Mouse (Mus musculus): Measurements from ENCODE around the gene Nacc1.
"Not testable (repeated sequence)": the region's sequence is repeated elsewhere in the genome, so short reads cannot be mapped to it uniquely, and the experiment has no call there.

Nacc1 gene

DNA sequence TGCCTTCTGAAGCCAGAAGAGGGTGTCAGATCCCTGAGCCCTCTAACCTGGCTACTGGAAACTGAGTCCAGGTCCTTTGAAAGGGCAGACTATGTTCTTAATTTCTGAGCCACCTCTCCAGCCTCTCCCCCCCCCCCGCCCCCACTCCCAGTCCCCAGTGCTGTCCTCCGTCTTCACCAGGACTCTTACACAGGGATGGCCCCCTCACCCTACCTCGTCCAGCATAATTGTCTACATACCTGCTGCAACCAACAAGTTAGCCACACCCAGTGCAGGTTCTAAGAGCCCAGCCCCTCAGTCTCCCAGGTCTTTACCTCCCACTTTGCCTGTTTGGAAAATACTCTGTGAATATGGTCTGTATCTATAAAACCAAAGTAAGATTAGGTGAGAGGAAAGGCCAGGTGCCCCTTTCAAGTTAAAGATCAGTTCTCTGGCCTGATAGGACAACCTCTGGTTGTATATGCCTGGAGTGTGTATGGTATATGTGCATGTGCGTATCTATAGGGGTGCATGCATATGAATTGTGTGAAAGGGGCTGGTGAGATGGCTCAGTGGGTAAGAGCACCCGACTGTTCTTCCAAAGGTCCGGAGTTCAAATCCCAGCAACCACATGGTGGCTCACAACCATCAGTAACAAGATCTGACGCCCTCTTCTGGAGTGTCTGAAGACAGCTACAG, 46.9 kb downstream of the Nacc1 start:
- no peak for DNase-seq (ENCODE audit: low read depth, low spot score)

DNA sequence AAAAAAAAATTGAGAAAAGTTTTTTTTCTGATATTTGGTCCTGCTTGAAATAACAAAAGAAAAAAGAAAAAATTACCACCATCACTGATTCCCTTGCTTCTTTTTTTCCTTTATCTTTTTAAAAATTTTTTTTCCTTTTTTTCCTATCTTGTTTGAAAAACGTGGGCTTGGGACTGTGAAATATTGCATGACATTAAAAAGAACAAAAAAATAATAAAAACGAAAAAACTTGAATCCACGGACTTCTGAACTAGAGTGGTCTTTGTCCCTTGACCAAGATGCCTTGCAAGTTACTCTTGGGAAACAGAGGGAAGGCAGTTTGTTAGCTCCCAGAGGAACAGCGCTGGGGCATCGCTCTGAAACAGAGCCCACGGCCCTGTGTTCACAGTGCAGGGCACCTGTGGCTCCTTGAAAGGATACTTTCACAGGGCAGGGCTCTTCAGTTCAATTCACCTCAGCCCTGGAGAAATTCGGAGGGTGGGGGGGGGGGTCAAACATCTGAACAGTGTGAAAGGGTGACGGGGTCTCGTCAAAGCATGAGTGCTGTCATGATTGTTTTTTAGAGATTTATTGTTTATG, 47.6 kb downstream of the Nacc1 start:
- DNase-seq (ENCODE audit: low read depth, low spot score) = no peak

DNA sequence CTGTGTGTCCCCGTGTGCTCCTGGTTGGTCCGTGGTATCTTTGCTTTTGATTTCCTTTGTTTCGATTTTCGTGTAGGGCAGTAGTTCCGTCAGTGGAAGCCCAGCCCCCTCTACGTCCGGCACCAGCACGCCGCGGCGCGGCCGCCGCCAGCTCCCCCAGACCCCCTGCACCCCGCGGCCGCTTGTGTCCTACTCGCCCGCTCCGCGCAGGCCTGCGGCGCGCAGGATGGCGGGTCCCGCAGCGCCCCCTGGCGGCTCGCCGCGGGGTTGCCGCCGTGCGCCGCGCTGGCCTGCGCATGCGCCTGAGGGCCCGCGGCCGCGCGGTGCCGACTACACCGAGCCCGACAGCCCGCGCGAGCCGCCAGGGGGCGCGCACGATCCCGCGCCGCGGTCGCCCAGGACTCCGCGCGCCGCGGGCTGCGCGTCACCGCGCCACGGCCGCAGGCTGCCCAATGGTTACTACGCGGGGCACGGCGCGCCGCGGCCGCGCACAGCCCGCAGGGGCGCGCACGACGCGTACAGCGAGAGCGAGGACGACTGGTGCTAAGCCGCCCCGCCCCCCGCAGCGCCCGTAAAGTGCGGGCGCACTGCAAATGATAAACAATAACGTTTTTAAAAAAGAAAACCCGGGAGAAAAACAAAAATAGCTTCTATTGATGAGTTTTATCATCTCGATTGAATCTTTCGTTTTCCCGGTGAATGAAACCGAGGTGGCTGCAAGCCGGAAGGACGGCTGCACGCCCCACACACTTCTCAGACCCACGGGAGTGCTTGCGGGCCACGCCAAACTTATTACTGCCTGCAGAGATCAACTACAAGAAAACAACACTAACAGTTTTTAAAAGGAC, 48.3 kb downstream of the Nacc1 start:
- DNase-seq (ENCODE audit: low read depth, low spot score) = peak; percentile 87

DNA sequence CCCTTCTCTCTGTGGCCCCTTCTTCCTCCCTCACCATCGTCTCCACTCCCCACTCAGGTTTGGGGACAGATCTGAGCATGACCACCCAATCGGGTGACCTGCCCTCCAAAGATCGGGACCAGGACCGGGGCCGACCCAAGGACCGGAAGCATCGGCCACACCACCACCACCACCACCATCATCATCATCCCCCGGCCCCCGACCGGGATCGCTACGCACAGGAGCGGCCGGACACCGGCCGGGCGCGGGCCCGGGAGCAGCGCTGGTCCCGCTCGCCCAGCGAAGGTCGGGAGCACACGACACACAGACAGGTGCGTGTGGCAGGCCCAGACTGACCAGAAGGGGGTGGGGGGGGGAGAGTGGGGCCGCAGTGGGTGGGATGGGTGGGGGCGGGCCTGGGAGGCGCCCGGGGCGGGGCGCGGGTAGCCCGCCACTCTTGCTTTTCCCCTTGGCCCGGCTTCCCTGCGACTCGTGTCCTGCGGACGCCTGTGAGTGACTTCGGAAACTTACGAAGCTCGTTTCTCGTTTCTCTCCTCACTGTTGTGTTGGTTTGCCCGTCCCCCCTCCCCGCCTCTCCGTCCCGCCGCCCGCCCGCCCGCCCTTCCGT, 49.0 kb downstream of the Nacc1 start:
- DNase-seq (ENCODE audit: low read depth, low spot score) = no peak

- DNase-seq (ENCODE audit: low read depth, low spot score) = no peak
Observed at GRCm38 (mm10) chr8:84637946-84638554, 49.6 kb downstream of the Nacc1 start.

DNA sequence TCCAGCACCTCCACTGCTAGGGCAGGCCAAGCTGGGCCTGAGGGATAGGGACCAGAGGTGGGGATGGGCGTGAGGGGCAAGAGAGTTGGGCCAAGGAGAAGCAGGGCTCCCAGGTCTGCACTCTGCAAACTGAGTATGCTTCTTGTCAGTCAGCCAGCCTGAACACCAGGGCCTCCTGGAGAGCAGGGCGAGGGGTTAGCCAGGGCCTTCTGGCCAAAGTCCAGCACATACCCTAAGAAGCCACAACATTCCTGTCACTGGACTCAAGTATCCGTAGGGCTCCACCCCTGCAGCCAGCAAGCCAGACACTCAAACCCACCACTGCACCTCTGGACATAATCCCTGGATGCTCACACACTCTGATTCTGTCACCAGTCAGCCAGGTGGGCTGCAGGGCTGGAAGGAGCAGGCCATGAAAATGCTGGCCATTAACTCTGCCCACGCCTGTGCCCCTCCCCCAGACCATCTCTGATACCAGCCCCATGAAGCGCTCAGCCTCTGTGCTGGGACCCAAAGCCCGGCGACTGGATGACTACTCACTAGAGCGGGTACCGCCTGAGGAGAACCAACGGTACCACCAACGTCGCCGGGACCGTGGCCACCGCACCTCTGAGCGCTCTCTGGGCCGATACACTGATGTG, 51.5 kb downstream of the Nacc1 start:
- no peak for DNase-seq (ENCODE audit: low read depth, low spot score)

DNA sequence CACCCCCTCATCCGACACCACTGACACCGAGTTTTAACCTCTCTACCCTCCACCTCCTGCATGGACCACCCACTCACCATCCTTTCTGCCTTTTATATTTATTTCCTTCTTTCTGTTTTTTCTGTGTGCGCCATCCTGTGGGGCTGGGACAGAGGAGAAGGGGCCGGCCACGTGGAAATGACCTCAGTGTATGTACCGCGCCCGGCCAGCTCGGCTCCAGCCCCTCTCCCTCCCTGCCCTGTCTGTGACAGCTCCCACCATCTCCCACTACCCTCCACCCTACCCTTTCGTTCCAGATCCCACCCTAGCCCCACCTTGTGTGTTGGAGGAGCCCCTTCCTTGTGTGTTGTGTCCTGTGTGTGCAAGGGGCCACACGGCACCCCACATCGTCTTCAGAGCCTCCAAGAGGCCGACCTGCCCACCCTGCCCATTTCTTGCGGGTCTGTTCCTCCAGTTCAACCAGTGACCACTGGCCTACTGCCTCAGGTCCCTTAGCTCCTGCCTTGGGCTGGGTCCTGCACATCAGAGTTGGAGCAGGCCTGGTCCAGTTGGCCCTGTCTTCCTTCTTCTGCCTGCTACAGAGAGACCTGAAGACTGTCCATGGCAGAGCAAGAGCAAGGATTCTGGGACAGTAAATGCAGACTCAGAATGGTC, 52.1 kb downstream of the Nacc1 start:
- no peak for DNase-seq (ENCODE audit: low read depth, low spot score)

GRCm38 (mm10) chr8:84634849-84635304, 52.8 kb downstream of the Nacc1 start:
- DNase-seq (ENCODE audit: low read depth, low spot score) = no peak

DNA sequence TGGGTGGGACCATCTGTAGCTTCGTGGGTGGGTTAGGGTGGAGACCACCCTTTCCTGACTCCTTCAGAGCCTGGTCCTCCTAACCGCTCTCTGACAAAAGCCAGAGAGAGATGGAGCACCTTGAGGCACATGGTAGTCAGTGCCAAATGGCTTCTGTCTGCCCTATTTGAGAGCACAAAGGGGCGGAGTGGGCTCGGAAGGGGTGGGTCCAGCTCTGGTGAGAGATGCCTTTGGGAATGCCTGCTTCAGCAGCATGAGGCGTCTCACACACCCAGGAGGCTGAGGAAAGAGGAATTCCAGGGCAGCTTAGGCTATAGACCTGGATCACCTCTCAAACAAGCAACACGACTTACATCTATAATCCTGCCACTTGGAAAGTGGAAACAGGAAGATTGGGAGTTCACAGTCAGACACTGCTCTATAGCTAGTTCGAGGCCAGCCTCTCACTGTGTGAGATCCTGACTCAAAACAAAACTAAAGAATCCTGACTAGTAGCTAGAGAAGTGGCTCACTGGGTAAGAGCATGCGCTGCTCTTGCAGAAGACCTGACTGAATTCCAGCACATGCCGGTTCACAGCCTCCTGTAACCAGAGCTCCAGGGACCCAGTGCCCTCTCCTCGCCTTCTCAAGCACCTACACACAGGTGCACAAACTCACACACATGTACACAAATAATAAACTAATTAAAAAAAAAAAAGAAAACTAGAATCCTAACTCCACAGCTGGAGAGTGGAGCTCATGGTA, 53.6 kb downstream of the Nacc1 start:
- no peak for DNase-seq (ENCODE audit: low read depth, low spot score)

- DNase-seq (ENCODE audit: low read depth, low spot score) = no peak
Observed at GRCm38 (mm10) chr8:84631813-84632212, 55.8 kb downstream of the Nacc1 start.

DNA sequence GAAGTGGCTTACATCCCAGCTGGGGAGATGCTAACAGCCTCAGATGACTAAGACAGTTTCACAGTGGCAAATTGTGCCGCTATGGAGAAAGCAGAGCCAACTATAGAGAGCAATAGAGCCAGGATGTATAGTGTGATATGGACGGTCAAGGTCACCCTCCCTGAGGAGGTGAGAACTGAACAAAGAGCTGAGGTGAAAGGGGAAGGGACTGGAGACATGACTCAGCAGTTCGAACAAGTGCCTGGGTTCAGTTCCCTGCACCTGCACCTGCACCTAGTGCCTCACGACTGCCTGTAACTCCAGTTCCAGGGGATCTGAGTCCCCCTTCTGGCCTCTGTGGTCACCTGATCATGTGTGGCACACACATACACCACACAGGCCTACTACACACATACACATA, 57.5 kb downstream of the Nacc1 start:
- no peak for DNase-seq (ENCODE audit: low read depth, low spot score)

DNA sequence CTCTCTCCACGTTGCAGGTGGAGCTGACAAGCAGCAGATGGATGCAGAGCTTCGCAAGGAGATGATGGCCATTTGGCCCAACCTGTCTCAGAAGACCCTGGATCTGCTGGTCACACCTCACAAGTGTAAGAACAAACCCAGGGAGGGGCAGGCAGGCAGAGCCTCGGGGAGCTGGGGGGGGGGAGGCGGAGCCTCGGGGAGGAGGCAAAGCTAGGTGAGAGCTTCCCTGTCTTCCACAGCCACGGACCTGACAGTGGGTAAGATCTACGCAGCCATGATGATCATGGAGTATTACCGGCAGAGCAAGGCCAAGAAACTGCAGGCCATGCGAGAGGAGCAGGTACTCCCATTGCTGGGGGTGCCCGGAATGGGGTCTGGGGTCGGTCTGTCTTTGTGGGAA, 58.1 kb downstream of the Nacc1 start:
- no peak for DNase-seq (ENCODE audit: low read depth, low spot score)

DNA sequence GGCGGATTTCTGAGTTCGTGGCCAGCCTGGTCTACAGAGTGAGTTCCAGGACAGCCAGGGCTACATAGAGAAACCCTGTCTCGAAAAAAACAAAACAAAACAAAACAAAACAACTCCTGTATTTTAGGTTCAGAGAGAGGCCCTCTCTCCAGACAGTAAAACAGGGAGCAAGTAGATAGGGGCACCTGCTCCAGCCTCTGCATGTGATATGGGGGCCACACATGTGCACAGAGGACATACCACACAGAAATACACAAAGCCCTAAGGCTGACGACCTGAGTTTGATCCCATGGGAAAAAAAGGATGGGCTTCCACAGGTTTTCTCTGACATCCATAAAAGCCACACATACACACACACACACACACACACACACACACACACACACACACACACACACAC, 64.2 kb downstream of the Nacc1 start:
- not testable (repeated sequence) for DNase-seq (ENCODE audit: low read depth, low spot score)

DNA sequence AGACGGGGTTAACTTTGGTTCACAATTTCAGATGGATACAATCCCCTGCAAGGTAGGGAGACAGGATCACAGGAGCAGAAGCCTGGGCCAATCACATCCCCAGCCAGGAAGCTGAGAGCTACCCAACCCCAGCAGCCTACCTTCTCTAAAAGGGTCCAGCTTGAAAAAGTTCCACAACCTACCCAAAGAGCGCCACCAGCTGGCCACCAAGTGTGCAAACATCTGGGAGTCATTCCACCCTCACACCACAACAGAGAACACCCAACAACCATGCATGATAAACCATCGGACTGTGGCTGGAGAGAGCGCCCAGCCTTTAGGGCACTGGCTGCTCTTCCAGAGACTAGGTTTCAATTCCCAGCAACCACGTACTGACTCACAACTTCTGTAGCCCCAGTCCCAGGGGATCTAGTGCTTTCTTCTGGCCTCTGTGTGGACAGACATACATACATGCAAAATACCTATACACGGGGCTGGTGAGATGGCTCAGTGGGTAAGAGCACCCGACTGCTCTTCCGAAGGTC, 66.5 kb downstream of the Nacc1 start:
- no peak for DNase-seq (ENCODE audit: low read depth, low spot score)
